Mouse (Mus musculus) G1E (cell line): Measurements from ENCODE around the gene Mpped2.

Experiments used
- CTCF ChIP-seq: IDR thresholded peaks from 2 replicates; pipeline ENCODE4 v1.5.1; 2012; ENCODE audit warnings: low read depth, low read length, inconsistent platforms, mixed read lengths
- GATA1 ChIP-seq: IDR thresholded peaks from 2 replicates; pipeline ENCODE4 v1.6.1; 2012; ENCODE audit warnings: borderline replicate concordance, low read length, inconsistent platforms, mixed read lengths
- GATA2 ChIP-seq: IDR thresholded peaks from 2 replicates; pipeline ENCODE4 v1.6.1; 2012; ENCODE audit warnings: low read depth, low read length, inconsistent platforms, borderline replicate concordance
- POLR2AphosphoS5 ChIP-seq: IDR thresholded peaks from 2 replicates; pipeline ENCODE4 v1.6.1; 2012; ENCODE audit warnings: low read depth, low read length, inconsistent platforms; ENCODE audit not compliant: insufficient replicate concordance

DNA sequence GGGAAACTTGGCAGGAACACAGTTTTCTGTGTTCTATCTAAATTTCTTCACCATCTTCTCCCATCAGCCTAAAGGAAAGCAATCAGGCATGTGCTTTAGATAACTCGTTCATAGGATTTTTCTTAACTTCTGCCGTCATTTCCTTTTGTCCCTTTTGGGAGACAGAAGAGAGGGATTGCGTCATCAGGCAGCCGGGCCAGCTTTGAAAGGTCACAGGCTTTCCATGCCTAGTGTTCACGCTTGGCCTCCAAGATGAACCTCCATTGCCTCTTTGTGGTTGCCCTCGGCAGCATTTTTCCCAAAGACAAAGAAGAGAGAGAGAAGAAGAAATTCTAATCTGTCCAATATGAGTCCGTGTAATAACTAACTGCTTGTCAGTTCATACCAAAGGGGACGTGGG is 95.0 kb downstream of the Mpped2 start:
- TF ChIP-seq CTCF (no peak), GATA1 (no peak), POLR2AphosphoS5 (no peak), GATA2 (no peak)
